Mouse (Mus musculus): ENCODE measurements at regions not wholly inside any gene's neighbourhood (a gene's known extent, or its start where the extent isn't known, plus 50 kb on each side); places are given as distances from the start of the nearest gene placed in this dataset.

- H3K79me2 ChIP-seq (ENCODE audit: control insufficient read depth, insufficient read depth, low read length, poor library complexity), result no peaks in the 10 kb centered on the region
- H3K27ac ChIP-seq (ENCODE audit: control insufficient read depth, low read depth, low read length), result no peak overlapping the region
- H3K36me3 ChIP-seq (ENCODE audit: control insufficient read depth in 1 of 2, insufficient read depth in 2 of 2, low read length in 2 of 2), result no peaks in the 10 kb centered on the region
- H3K4me1 ChIP-seq (ENCODE audit: control insufficient read depth in 1 of 2, insufficient read depth in 2 of 2, low read length in 2 of 2), result no peaks in the 10 kb centered on the region
- H3K4me3 ChIP-seq (ENCODE audit: control insufficient read depth in 1 of 2, insufficient read depth in 1 of 2, low read depth in 2 of 2, low read length in 2 of 2), result no peak overlapping the region
- no peak overlapping the region for H3K9ac ChIP-seq (ENCODE audit: control insufficient read depth, low read depth, low read length, poor library complexity, severe bottlenecking)
- no peaks in the 10 kb centered on the region for H3K27me3 ChIP-seq (ENCODE audit: control insufficient read depth in 1 of 2, insufficient read depth in 2 of 2, low read length in 2 of 2)
- no peak for DNase-seq (ENCODE audit: low read depth, low spot score)
- no peaks in the 10 kb centered on the region for H3K9me3 ChIP-seq (replicated peaks; ENCODE audit: insufficient read depth, low read length)
- TF ChIP-seq MXI1 (IDR thresholded peaks at IDR 0.05; ENCODE audit: low read depth, low read length) (no peak), ZKSCAN1 (IDR thresholded peaks at IDR 0.05; ENCODE audit: low read depth, low read length) (peak; percentile 61; the same call in 1 of the 2 replicates)
Measured at GRCm38 (mm10) chr14:24871392-24871998, 384.6 kb downstream of the Rps24 start.

DNA sequence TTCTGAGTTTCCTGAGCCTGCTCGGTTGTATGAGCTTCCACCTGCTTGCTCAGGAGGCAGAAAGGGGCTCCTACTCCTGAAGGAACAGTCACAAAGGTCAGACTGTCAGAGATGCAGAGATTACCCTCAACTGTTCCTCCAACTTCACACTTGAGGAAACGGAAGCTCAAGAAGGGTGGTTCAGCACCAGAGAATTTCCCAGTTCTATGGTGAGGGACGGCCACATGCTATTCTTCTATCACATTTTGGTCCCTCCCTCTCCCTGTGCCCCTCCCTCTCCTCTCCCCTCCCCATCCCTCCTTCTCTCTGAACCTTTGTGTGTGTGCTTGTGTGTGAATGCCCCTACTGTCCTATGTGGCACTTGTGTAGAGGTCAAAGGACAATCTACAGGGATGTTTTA lies 386.0 kb downstream of the Rps24 start:
- no peak overlapping the region for H3K27ac ChIP-seq (ENCODE audit: control insufficient read depth, low read depth, low read length)
- TF ChIP-seq ELF1 (IDR thresholded peaks at IDR 0.05; ENCODE audit: low read depth, low read length) (no peak), SIN3A (IDR thresholded peaks at IDR 0.05; ENCODE audit: low read length) (no peak), USF2 (IDR thresholded peaks at IDR 0.05; ENCODE audit: borderline replicate concordance in 1 of 2, insufficient read depth in 1 of 2, low read depth in 1 of 2, low read length in 2 of 2) (no peak), USF1 (IDR thresholded peaks at IDR 0.05; ENCODE audit: low read depth, low read length) (no peak), GATA1 (IDR thresholded peaks at IDR 0.05; ENCODE audit: low read depth, low read length) (no peak), ETS1 (IDR thresholded peaks at IDR 0.05; ENCODE audit: low read depth, low read length) (no peak), ZMIZ1 (IDR thresholded peaks at IDR 0.05; ENCODE audit: low read depth, low read length) (no peak), RAD21 (IDR thresholded peaks at IDR 0.05; ENCODE audit: low read depth, low read length) (no peak), MXI1 (IDR thresholded peaks at IDR 0.05; ENCODE audit: low read depth, low read length) (no peak), MEF2A (IDR thresholded peaks at IDR 0.05; ENCODE audit: extremely low read depth, insufficient replicate concordance, low read depth, low read length, poor library complexity, severe bottlenecking) (no peak), TAL1 (IDR thresholded peaks at IDR 0.05; ENCODE audit: low read length) (no peak), ZC3H11A (IDR thresholded peaks at IDR 0.05; ENCODE audit: low read depth, low read length) (no peak), POLR2AphosphoS5 (IDR thresholded peaks at IDR 0.05; ENCODE audit: borderline replicate concordance, low read depth, low read length) (no peak), RCOR1 (IDR thresholded peaks at IDR 0.05; ENCODE audit: low read depth, low read length) (no peak), MYC (IDR thresholded peaks at IDR 0.05; ENCODE audit: low read depth, low read length) (no peak), HCFC1 (IDR thresholded peaks at IDR 0.05; ENCODE audit: low read depth, low read length) (no peak), ZNF384 (IDR thresholded peaks at IDR 0.05; ENCODE audit: low read depth, low read length) (no peak)
- DNase-seq (ENCODE audit: low read depth, low spot score), result no peak
- H3K27me3 ChIP-seq (ENCODE audit: control insufficient read depth in 1 of 2, insufficient read depth in 2 of 2, low read length in 2 of 2), result no peaks in the 10 kb centered on the region
- no peak overlapping the region for H3K4me3 ChIP-seq (ENCODE audit: control insufficient read depth in 1 of 2, insufficient read depth in 1 of 2, low read depth in 2 of 2, low read length in 2 of 2)
- H3K79me2 ChIP-seq (ENCODE audit: control insufficient read depth, insufficient read depth, low read length, poor library complexity), result no peaks in the 10 kb centered on the region
- H3K36me3 ChIP-seq (ENCODE audit: control insufficient read depth in 1 of 2, insufficient read depth in 2 of 2, low read length in 2 of 2), result no peaks in the 10 kb centered on the region
- no peaks in the 10 kb centered on the region for H3K9me3 ChIP-seq (replicated peaks; ENCODE audit: insufficient read depth, low read length)
- H3K4me1 ChIP-seq (ENCODE audit: control insufficient read depth in 1 of 2, insufficient read depth in 2 of 2, low read length in 2 of 2), result no peaks in the 10 kb centered on the region
- H3K9ac ChIP-seq (ENCODE audit: control insufficient read depth, low read depth, low read length, poor library complexity, severe bottlenecking), result no peak overlapping the region
